Mouse (Mus musculus): ENCODE results near the gene Hcfc2.

DNA sequence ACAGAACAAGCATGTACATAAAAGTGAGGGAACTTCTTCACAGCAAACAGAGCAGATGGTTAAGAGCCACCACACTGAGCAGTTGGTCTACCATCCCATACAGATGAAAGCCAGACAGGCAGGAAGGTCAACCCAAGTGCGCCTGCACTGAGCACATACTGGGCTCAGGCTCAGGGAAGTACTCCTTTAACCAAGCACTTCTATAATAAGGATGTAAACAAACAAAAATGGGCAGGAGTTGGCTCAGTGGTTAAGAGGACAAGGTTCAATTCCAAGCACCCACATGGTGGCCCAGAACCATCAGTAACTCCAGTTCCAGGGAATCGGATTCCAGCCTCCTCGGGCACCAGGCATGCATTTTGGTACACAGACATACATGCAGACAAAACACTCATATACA, 57.0 kb downstream of the Hcfc2 start:
- TF ChIP-seq CTCF (IDR thresholded peaks at IDR 0.05; ENCODE audit: borderline replicate concordance, control insufficient read depth, extremely low read depth, insufficient read depth, low read length, poor library complexity) (no peak), POLR2A (IDR thresholded peaks at IDR 0.05; ENCODE audit: control insufficient read depth, extremely low read depth, insufficient read depth, low read length, poor library complexity) (no peak)
